Mouse (Mus musculus) frontal cortex, postnatal 10 days (tissue): ENCODE measurements around the gene Dmkn.
"Not testable (repeated sequence)": the region's sequence is repeated elsewhere in the genome, so short reads cannot be mapped to it uniquely, and the experiment has no call there.

ENCODE experiments used
- DNase-seq, 2 experiments: peaks; one replicate each; pipeline ENCODE4 v3.0.0; 2022; ENCODE audit warnings: low spot score in 2 of 2, mixed read lengths in 1 of 2

Dmkn gene

GRCm38 (mm10) chr7:30763456-30763855 is at the start of gene Dmkn:
Dmkn (plus strand) TSS chr7:30763756.
- no peak for DNase-seq

DNA sequence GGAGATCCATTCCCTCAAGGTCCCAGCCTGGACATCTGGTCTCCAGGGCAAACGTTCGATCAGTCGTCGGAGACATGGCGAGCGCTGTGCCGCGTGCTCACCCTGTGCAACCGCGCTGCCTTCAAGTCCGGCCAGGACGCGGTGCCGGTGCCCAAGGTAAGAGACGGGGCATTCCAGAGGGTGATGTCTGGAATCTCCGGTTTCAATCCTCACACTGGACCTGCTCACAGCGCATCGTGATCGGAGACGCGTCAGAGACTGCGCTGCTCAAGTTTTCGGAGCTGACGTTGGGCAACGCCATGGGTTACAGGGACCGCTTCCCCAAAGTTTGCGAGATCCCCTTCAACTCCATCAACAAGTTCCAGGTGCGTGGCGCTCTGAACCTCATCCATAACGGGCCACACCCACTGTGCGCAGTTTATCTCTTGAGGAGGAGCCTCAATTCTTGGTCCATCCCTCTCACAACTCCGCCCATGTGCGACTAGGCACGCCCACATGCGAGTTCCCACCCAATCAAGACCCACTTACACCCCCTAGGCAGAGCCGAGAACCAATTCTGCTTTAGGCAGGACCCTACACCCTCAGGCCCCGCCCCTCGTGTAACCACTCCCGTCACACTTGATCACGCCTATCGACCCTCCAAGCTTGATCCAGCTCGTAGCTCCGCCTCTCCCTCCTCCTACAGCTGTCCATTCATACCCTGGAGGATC is 46.4 kb upstream of the Dmkn start:
- peak; percentile 67 to 68 for DNase-seq

GRCm38 (mm10) chr7:30717716-30718046 is 45.9 kb upstream of the Dmkn start:
- no peak for DNase-seq

GRCm38 (mm10) chr7:30719669-30720068 is 43.9 kb upstream of the Dmkn start:
- DNase-seq, result no peak

- DNase-seq, result no peak
Observed at GRCm38 (mm10) chr7:30721286-30721685, 42.3 kb upstream of the Dmkn start.

DNA sequence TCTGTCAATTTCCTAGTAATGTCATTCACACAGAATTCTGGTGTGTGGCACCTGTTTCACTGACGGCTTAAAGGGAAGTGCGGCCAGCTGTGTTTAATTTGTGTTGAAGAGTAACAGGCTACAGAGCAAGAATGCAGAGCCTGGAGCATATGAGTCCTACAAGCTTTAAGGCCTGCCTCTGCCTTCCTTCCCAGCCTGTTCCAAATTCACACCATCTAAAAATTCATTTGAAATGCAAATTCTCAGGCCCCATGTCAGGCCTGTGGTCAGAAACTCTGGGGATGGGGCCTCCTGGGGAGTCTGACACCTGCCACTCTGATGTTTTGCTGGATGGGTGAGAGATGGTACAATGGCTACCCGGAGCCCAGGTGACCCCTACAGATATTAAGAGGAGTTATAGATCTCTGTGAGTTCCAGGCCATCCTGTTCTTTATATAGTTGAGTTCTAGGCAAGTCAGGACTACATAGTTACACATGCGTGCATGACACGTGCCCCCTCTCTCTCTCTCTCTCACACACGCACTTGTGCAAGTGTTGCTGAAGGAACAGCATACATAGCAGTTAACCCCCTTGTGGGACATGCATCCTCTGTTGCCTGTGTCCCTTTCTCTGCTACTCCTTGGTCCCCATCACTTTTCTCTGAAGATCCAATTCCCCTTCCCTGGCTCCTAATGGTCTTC is 40.1 kb upstream of the Dmkn start:
- no peak for DNase-seq

DNA sequence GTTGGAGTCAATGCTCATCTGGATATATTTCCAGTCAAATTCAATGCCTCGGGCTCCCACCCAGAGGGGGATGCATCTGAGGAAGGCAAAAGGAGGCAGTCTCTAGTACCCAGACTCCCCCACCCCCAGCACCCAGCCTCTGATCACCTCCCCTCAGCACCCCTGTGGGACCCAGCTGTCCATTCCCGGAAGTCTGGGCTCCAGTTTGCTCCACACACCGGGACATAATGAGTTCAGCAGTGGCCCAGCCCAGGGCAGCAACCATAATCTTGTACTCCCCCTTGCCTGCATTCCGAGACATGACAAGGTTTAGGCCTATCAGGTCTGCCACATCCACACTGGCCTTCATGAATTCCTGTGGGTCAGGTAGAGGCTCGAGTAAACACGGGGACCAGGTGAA is 35.3 kb upstream of the Dmkn start:
- no peak for DNase-seq

DNA sequence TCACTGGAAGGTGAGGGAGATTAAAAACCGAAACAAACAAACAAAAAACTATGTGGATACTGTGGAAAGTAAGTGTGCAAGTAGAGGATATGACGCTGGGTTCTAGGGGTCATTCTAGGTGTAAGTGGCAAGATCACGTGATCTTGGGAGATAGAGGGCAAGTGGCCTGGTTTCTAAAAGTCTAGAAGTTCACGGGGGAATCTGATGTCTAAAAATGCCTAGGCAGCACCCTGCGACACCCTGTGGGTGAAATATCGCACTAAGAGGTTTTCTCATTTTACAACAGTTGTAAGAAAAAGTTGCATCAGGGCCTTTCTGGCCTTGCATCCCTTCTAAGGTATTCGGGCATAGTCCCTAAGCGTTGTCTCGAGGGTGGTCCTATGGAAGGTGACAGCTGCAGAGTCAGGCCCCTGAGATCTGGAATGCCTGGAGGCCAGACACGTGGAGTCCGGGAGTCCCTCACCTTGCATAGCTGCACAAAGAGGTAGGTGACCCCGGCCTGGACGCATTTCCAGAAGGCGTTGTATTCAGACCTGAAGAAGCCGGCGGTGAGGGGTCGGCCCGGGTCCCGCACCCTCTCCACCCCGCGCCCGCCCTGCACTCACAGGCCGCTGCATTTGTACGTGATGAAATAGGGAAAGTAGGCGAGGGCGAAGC is 34.7 kb upstream of the Dmkn start:
- DNase-seq, result no peak

DNA sequence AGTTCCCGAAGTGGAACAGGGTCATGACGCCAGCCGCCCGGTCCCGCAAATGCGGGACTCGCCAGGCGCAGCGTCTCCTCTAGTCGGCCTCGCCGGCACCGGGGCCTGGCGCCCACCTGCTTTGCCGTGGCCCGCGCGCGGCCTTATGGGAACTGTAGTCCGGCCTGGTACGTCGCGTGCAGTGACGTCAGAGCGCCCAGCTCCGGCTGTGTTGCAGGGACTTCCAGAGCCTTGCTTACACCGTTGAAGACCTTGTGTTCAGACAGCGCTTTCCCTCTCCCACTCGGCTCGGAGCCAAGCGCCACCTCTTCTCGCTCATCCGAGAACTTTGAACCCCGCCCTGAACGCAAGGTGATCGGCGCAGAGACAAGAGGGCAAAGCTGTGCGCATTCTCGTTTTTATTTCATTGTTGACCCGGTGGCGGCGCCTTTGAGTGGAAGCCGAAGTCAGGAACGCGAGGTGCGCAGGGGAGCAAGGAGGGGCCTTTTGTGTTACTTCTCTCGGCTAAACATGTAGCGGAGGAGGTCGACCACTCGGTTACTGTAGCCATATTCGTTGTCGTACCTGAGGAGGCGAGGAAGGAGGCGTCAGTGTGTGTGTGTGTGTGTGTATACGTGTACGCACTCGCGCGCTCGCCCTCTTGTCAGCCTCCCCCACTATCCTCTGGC is 34.0 kb upstream of the Dmkn start, which contains the start of gene Tmem147:
Gene Tmem147, minus strand, starts transcription at position 145 of the 668 bp plus-strand sequence.
- DNase-seq, result peak; percentile 92 to 95

DNA sequence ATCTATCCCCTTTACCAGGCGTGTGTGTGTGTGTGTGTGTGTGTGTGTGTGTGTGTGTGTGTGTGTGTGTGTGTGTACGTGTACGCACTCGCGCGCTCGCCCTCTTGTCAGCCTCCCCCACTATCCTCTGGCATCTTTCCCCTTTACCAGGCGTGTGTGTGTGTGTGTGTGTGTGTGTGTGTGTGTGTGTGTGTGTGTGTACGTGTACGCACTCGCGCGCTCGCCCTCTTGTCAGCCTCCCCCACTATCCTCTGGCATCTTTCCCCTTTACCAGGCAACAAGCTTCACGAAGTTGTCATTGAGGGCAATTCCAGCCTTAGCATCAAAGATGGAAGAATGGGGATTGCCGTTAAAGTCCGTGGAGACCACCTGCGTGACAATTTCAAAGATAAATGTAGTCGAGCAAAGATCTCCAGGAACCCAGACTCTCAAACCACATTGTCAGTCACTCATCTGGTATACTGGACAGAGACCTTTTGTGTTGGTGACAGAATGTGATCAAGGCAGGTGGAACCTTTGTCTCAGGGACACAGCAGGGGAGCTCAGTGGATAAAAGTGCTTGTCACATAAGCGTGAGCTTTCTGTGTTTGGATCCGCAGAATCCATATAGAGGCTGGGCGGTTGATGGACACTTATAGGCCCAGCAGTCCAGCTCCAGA is 33.4 kb upstream of the Dmkn start:
- not testable (repeated sequence) for DNase-seq

- DNase-seq, result no peak
Observed at GRCm38 (mm10) chr7:30736211-30736610, 27.3 kb upstream of the Dmkn start.

GRCm38 (mm10) chr7:30742570-30742969 is 21.0 kb upstream of the Dmkn start:
- DNase-seq, result not testable (repeated sequence)

GRCm38 (mm10) chr7:30743617-30744016 is 19.9 kb upstream of the Dmkn start, which contains the start of gene Gapdhs:
Gapdhs (minus strand) TSS chr7:30743681.
- not testable (repeated sequence) for DNase-seq

DNA sequence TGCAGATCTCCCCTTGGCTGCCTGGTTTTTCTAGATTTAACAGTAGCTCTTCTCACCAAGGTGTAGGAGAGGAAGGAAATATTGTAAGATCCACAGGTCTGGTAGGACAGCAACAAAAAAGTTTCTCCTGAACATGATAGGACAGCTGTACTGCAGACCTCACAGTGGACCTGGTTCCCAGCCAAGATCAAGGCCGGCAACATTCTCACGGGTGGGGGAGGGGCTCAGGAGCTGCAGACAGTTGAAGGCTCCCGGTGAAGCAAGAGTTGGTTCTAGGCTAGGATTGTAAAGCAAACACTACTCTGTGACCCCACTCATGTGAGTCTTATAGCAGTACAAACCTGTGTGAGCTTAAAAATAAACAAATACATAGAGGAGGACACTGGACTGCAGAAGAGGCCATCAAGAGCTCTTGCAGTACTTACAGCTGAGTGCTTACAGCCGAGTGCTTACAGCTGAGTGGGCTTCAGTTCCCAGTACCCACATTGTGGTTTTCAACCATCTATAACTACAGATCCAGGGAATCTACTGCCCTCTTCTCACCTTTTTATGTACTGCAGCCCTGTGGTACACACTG is 19.4 kb upstream of the Dmkn start:
- no peak for DNase-seq

- no peak for DNase-seq
Observed at GRCm38 (mm10) chr7:30747525-30748204, 15.9 kb upstream of the Dmkn start.

- no peak for DNase-seq
Observed at GRCm38 (mm10) chr7:30749824-30750606, 13.5 kb upstream of the Dmkn start.

GRCm38 (mm10) chr7:30751086-30751669 is 12.4 kb upstream of the Dmkn start, which contains the start of gene Sbsn:
Sbsn (plus strand) TSS chr7:30751471.
- DNase-seq, result no peak

DNA sequence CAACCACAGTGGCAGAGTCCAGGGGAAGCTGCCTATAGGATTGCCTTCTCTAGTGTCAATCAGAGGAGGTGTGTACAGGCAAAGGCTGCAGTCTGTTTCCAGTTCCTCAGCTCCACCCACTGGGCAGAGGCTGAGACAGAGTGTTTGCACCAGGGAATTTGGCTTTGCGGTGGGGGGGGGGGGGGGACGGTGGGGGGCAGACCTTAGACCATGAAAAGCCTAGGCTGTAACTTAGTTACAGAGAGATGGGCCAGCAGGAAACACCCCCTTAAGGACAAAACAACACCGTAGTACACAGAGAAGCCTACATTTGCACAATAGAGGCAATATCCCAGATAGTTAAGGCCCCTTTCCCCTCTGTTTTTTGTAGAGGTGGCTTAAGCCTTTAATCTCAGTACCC is 6.6 kb upstream of the Dmkn start:
- no peak for DNase-seq

GRCm38 (mm10) chr7:30758853-30759252 is 4.7 kb upstream of the Dmkn start:
- no peak for DNase-seq
